ENCODE assay signal across 9 mouse cellular contexts in the genomic region with DNA sequence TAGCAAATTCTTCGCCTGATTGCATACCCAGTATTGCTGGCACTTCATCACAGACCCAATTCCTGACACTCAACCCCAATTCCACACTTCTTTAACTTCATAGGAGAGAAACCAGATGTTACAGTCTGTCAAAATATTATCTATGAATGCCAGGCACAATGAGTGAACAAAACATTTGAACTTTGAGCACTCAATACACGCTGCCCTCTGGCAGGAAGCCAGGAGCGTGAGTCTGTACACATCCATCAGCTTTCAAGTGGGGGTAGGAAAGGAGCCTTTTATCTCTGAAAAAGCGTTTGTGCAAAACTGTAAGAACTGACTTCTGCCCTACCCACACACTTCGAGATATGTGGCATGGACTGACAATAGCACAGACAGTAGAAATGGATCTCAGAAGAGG. TPM values are rescaled to one million over a fixed set of nuclear protein-coding genes. Genes with fewer than 3 reads are reported as not detected.
DNase-seq lines count a peak whose midpoint lies in the region; ATAC-seq and TF ChIP-seq lines count a peak whose summit lies in the region.
"Had no signal": no experiment of that assay in that cellular context is flagged by ENCODE, and none has a peak within 500 bp of the region (broad histone marks: within the 10 kb centered on the region; RNA-seq: fewer than 3 reads in every experiment).

No protein-coding gene starts in this region.

- H3K9me3 ChIP-seq in kidney, embryonic 15.5 days (replicated peaks): no peaks in the 10 kb centered on the region
- H3K9me3 ChIP-seq: neural tube, embryonic 15.5 days had no signal

- H3K36me3 ChIP-seq in kidney, embryonic 15.5 days: peaks cover 9% of the 10 kb centered on the region
- H3K36me3 ChIP-seq: neural tube, embryonic 15.5 days had no signal

- TF ChIP-seq CTCF in gastrocnemius, adult 2 months (IDR thresholded peaks at IDR 0.05): no peak

- intact Hi-C loops in gastrocnemius, adult 2 months (cut with DNase I): no loop called here

- H3K27me3 ChIP-seq in kidney, embryonic 15.5 days: peaks cover 31% of the 10 kb centered on the region

- H3K27ac ChIP-seq in gastrocnemius, adult 2 months: peak overlapping the region; percentile 59
- H3K27ac ChIP-seq in kidney, embryonic 15.5 days: no peak overlapping the region
- H3K27ac ChIP-seq: neural tube, embryonic 15.5 days had no signal

- no peak for ATAC-seq in kidney, embryonic 15.5 days (replicated peaks; ENCODE audit: low FRiP score)
- peak; percentile 81 for ATAC-seq in megakaryocyte-erythroid progenitor cell, adult 5-6 weeks (replicated peaks; ENCODE audit: low FRiP score, low TSS enrichment, poor library complexity, severe bottlenecking)

- 39% methylated on average over 5 of the region's 5 CpGs for WGBS in kidney, embryonic 15.5 days

- no peak overlapping the region for H3K9ac ChIP-seq in kidney, embryonic 15.5 days
- H3K9ac ChIP-seq: neural tube, embryonic 15.5 days had no signal

- H3K4me2 ChIP-seq in kidney, embryonic 15.5 days: 0 out of 2 replicates have a peak overlapping the region, but pooled peaks have one; percentile 14
- H3K4me2 ChIP-seq: neural tube, embryonic 15.5 days had no signal

- peak overlapping the region; percentile 71 for H3K4me3 ChIP-seq in gastrocnemius, adult 2 months
- no peak overlapping the region for H3K4me3 ChIP-seq in kidney, embryonic 15.5 days (replicated peaks)
- H3K4me3 ChIP-seq: neural tube, embryonic 15.5 days had no signal

- peaks cover 28% of the 10 kb centered on the region for H3K4me1 ChIP-seq in kidney, embryonic 15.5 days

- DNase-seq in gastrocnemius, adult 2 months: no peak
- no peak for DNase-seq in gastrocnemius, postnatal 4 days (ENCODE audit: low spot score in 2 of 2)
- DNase-seq in adrenal gland, adult 8-10 months: peak; percentile 71
- DNase-seq in layer of hippocampus, adult 18-20 months (ENCODE audit: low spot score in 2 of 2): no peak
- DNase-seq in urinary bladder, postnatal 10 days (ENCODE audit: low spot score): no peak
- DNase-seq in frontal cortex, postnatal 14 days (ENCODE audit: low spot score in 2 of 2): no peak

RNA-seq across cellular contexts. Expression of a gene that starts 4.0 kb away (rescaled TPM):
- total RNA-seq in gastrocnemius, adult 2 months (2021): 1 to 10 TPM; 8.2 to 8.4 TPM
- total RNA-seq in gastrocnemius, postnatal 4 days (2021): 10 to 100 TPM; 21.0 to 21.2 TPM
- 10 to 100 TPM in 2 of 4 experiments, 1 to 10 TPM in 2; 8.3 to 11.8 (median 10.1) TPM for total RNA-seq in adrenal gland, adult 8-10 months (2022)
- 24.4 and 26.8 TPM in 2 replicates for polyA plus RNA-seq in kidney, embryonic 15.5 days (2015; fragmentation: Nextera tagmentation; extraction: Ambion mirVana)
- not detected in 2 replicates for total RNA-seq in megakaryocyte-erythroid progenitor cell, adult 5-6 weeks (2014; fragmentation: Nextera tagmentation)
- total RNA-seq in megakaryocyte-erythroid progenitor cell, adult 5-6 weeks (2017): 1.1 TPM in 1 of 2 replicates, not detected in the other
- total RNA-seq in layer of hippocampus, adult 18-20 months (2021): 1 to 10 TPM; 1.6 to 2.2 TPM

RNA-seq across cellular contexts. Expression of a gene that starts 59.7 kb away (rescaled TPM):
- total RNA-seq in gastrocnemius, adult 2 months (2021): 1,000 to 10,000 TPM in 1 of 2 experiments, 100 to 1,000 TPM in 1; 299 to 1,071 TPM
- 100 to 1,000 TPM; 162 to 170 TPM for total RNA-seq in gastrocnemius, postnatal 4 days (2021)
- total RNA-seq in adrenal gland, adult 8-10 months (2022): 100 to 1,000 TPM; 147 to 183 (median 159) TPM
- polyA plus RNA-seq in kidney, embryonic 15.5 days (2015; fragmentation: Nextera tagmentation; extraction: Ambion mirVana): 697 and 713 TPM in 2 replicates
- total RNA-seq in megakaryocyte-erythroid progenitor cell, adult 5-6 weeks (2014; fragmentation: Nextera tagmentation): 6.7 and 20.9 TPM in 2 replicates
- 1.1 and 2.1 TPM in 2 replicates for total RNA-seq in megakaryocyte-erythroid progenitor cell, adult 5-6 weeks (2017)
- total RNA-seq in layer of hippocampus, adult 18-20 months (2021): 100 to 1,000 TPM; 589 to 628 TPM

Comparison
In these comparisons a context has a peak if more than half of its experiments do, and no peak if none do; other contexts are left out.
1. RNA of a gene that starts 59.7 kb away (total RNA-seq): 299 to 1,071 TPM in gastrocnemius, adult 2 months, 589 to 628 TPM in layer of hippocampus, adult 18-20 months, 162 to 170 TPM in gastrocnemius, postnatal 4 days and 147 to 183 TPM in adrenal gland, adult 8-10 months; 1.1 to 20.9 TPM in megakaryocyte-erythroid progenitor cell, adult 5-6 weeks; every median in the first group is over 4 times any median in the second.